Mouse (Mus musculus): ENCODE results near the gene Grrp1. TPM values are rescaled to one million over a fixed set of nuclear protein-coding genes. Genes with fewer than 3 reads are reported as not detected.

Gene Grrp1
- polyA plus RNA-seq, 1 experiment from 2014 or later, result 9.0 TPM

GRCm38 (mm10) chr4:134234876-134235275, 19.0 kb downstream of the Grrp1 start:
- H3K4me3 ChIP-seq (ENCODE audit: low read length), result no peak overlapping the region
- H3K9ac ChIP-seq (ENCODE audit: low read length), result no peak overlapping the region
- no peaks in the 10 kb centered on the region for H3K9me3 ChIP-seq (ENCODE audit: control insufficient read depth, low read length)
- H3K4me2 ChIP-seq (ENCODE audit: low read depth, low read length), result no peak overlapping the region
- peaks cover 10% of the 10 kb centered on the region; the same call in 1 of the 2 replicates for H3K4me1 ChIP-seq (replicated peaks; ENCODE audit: control insufficient read depth, insufficient read depth, low read length)
- no peak for ATAC-seq (ENCODE audit: low read depth)
- no peak overlapping the region for H3K27ac ChIP-seq (ENCODE audit: low read length)
- H3K27me3 ChIP-seq (ENCODE audit: control insufficient read depth, insufficient read depth, low read depth, low read length), result no peaks in the 10 kb centered on the region; the same call in 1 of the 2 replicates
- 79% methylated on average over 5 of the region's 5 CpGs for WGBS
- no peaks in the 10 kb centered on the region for H3K36me3 ChIP-seq (ENCODE audit: control insufficient read depth, insufficient read depth, low read length)

DNA sequence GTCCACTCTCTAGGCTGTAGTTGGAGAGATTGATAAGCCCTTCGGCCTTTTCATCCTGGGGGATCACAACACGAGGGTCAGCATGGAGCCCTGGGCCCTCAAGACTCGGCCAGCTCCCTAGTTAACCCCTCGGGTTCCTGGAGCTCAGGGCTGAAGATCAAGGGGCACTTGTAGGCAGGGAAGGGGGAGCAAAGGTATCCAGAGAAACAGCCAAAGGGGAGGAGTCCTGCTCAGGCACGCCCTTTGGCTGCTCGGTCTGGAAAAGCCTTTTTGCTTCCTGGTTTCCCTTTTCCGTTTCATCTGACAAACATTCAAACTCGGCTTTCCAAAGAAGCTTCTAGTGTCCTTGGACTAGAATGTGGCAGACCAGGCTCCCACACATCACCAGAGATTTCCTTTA, 23.5 kb downstream of the Grrp1 start:
- Histone ChIP-seq H3K4me2 (ENCODE audit: low read depth, low read length) (no peak overlapping the region), H3K27ac (ENCODE audit: low read length) (no peak overlapping the region), H3K4me1 (replicated peaks; ENCODE audit: control insufficient read depth, insufficient read depth, low read length) (no peaks in the 10 kb centered on the region), H3K36me3 (ENCODE audit: control insufficient read depth, insufficient read depth, low read length) (no peaks in the 10 kb centered on the region), H3K9me3 (ENCODE audit: control insufficient read depth, low read length) (no peaks in the 10 kb centered on the region), H3K9ac (ENCODE audit: low read length) (no peak overlapping the region), H3K4me3 (ENCODE audit: low read length) (no peak overlapping the region), H3K27me3 (ENCODE audit: control insufficient read depth, insufficient read depth, low read depth, low read length) (no peaks in the 10 kb centered on the region)
- WGBS, result 23% methylated on average over 8 of the region's 8 CpGs
- ATAC-seq (ENCODE audit: low read depth), result no peak

GRCm38 (mm10) chr4:134227194-134227593, 26.7 kb downstream of the Grrp1 start, which contains the start of gene Catsper4:
Gene Catsper4, minus strand, starts transcription at chr4:134227383.
- WGBS, result 64% methylated on average over 8 of the region's 8 CpGs
- Histone ChIP-seq H3K27me3 (ENCODE audit: control insufficient read depth, insufficient read depth, low read depth, low read length) (no peaks in the 10 kb centered on the region), H3K9ac (ENCODE audit: low read length) (no peak within 1 kb of the TSS), H3K4me3 (ENCODE audit: low read length) (no peak within 1 kb of the TSS), H3K4me2 (ENCODE audit: low read depth, low read length) (no peak within 1 kb of the TSS), H3K9me3 (ENCODE audit: control insufficient read depth, low read length) (no peaks in the 10 kb centered on the region), H3K36me3 (ENCODE audit: control insufficient read depth, insufficient read depth, low read length) (no peaks in the 10 kb centered on the region), H3K27ac (ENCODE audit: low read length) (no peak within 1 kb of the TSS), H3K4me1 (replicated peaks; ENCODE audit: control insufficient read depth, insufficient read depth, low read length) (no peaks in the 10 kb centered on the region)
- ATAC-seq (ENCODE audit: low read depth), result no peak

DNA sequence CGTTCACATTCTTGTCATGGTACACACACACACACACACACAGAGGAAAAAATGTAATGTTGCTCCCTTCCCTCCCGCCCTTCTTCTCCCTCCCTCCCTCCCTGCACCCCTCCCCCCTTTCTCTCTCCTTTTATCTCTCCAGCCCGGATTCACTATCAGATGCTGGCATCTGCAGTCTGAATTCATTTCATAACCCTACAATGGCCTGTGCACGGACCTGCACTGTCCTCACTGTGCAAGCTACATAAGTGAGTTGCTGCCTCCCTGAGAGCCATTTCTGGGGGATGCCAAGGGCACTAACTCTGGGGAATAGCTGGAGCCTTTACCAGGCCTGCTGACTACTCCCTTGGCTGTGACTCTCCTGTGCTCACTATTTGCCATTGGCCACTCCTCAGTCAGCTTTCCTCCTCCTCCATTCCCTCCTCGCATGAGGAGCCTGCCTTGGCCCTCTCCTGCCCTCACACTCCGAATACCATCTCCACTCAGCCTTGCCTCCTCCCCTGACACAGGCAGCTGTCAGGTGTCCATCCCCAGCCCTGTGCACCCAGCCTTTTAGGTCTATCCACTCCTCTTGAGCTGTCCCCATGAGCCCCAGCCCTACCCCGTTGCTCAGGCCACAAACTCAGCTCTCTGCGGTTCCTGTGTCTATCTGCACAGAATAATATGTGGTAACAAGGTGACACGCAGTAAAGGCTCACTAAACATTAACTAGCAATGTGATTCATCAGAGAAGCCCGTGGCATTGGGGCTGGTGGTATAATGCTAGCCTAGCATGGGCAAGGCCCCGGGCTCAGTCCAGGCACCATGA, 30.9 kb downstream of the Grrp1 start:
- no peak overlapping the region for H3K4me2 ChIP-seq (ENCODE audit: low read depth, low read length)
- 43% methylated on average over 11 of the region's 11 CpGs for WGBS

GRCm38 (mm10) chr4:134206488-134207053, 47.3 kb downstream of the Grrp1 start:
- Histone ChIP-seq H3K4me1 (replicated peaks; ENCODE audit: control insufficient read depth, insufficient read depth, low read length) (no peaks in the 10 kb centered on the region), H3K9ac (ENCODE audit: low read length) (no peak overlapping the region), H3K9me3 (ENCODE audit: control insufficient read depth, low read length) (no peaks in the 10 kb centered on the region), H3K27me3 (ENCODE audit: control insufficient read depth, insufficient read depth, low read depth, low read length) (no peaks in the 10 kb centered on the region), H3K4me2 (ENCODE audit: low read depth, low read length) (no peak overlapping the region), H3K27ac (ENCODE audit: low read length) (no peak overlapping the region), H3K36me3 (ENCODE audit: control insufficient read depth, insufficient read depth, low read length) (no peaks in the 10 kb centered on the region), H3K4me3 (ENCODE audit: low read length) (no peak overlapping the region)
- no peak for ATAC-seq (ENCODE audit: low read depth)
- WGBS, result 49% methylated on average over 6 of the region's 6 CpGs

More for the DNA sequence above, 30.9 kb downstream of the Grrp1 start:
- no peak overlapping the region for H3K9ac ChIP-seq (ENCODE audit: low read length)
- no peaks in the 10 kb centered on the region for H3K27me3 ChIP-seq (ENCODE audit: control insufficient read depth, insufficient read depth, low read depth, low read length)
- no peaks in the 10 kb centered on the region for H3K36me3 ChIP-seq (ENCODE audit: control insufficient read depth, insufficient read depth, low read length)
- no peaks in the 10 kb centered on the region for H3K4me1 ChIP-seq (replicated peaks; ENCODE audit: control insufficient read depth, insufficient read depth, low read length)
- no peak overlapping the region for H3K27ac ChIP-seq (ENCODE audit: low read length)
- H3K4me3 ChIP-seq (ENCODE audit: low read length), result no peak overlapping the region
- no peak for ATAC-seq (ENCODE audit: low read depth)
- H3K9me3 ChIP-seq (ENCODE audit: control insufficient read depth, low read length), result no peaks in the 10 kb centered on the region

GRCm38 (mm10) chr4:134203340-134203896, 50.5 kb downstream of the Grrp1 start:
- H3K4me2 ChIP-seq (ENCODE audit: low read depth, low read length), result no peak overlapping the region
- H3K36me3 ChIP-seq (ENCODE audit: control insufficient read depth, insufficient read depth, low read length), result no peaks in the 10 kb centered on the region
- no peak overlapping the region for H3K4me3 ChIP-seq (ENCODE audit: low read length)
- 80% methylated on average over 17 of the region's 17 CpGs for WGBS
- no peak for ATAC-seq (ENCODE audit: low read depth)
- H3K9me3 ChIP-seq (ENCODE audit: control insufficient read depth, low read length), result no peaks in the 10 kb centered on the region
- H3K4me1 ChIP-seq (replicated peaks; ENCODE audit: control insufficient read depth, insufficient read depth, low read length), result no peaks in the 10 kb centered on the region
- H3K9ac ChIP-seq (ENCODE audit: low read length), result no peak overlapping the region
- no peak overlapping the region for H3K27ac ChIP-seq (ENCODE audit: low read length)
- H3K27me3 ChIP-seq (ENCODE audit: control insufficient read depth, insufficient read depth, low read depth, low read length), result no peaks in the 10 kb centered on the region

- Histone ChIP-seq H3K36me3 (ENCODE audit: control insufficient read depth, insufficient read depth, low read length) (no peaks in the 10 kb centered on the region), H3K27ac (ENCODE audit: low read length) (no peak within 1 kb of the TSS), H3K9ac (ENCODE audit: low read length) (no peak within 1 kb of the TSS), H3K4me2 (ENCODE audit: low read depth, low read length) (no peak within 1 kb of the TSS), H3K9me3 (ENCODE audit: control insufficient read depth, low read length) (no peaks in the 10 kb centered on the region), H3K4me1 (replicated peaks; ENCODE audit: control insufficient read depth, insufficient read depth, low read length) (no peaks in the 10 kb centered on the region), H3K4me3 (ENCODE audit: low read length) (no peak within 1 kb of the TSS), H3K27me3 (ENCODE audit: control insufficient read depth, insufficient read depth, low read depth, low read length) (no peaks in the 10 kb centered on the region)
- no peak for ATAC-seq (ENCODE audit: low read depth)
- 88% methylated on average over 4 of the region's 4 CpGs for WGBS
Observed at GRCm38 (mm10) chr4:134202904-134203303, 51.0 kb downstream of the Grrp1 start, which contains the start of gene Gm7534. Gene Gm7534, minus strand, starts transcription at chr4:134203004.

Other genes with a start within 250 kb of the Grrp1 start
- not detected in 2 replicates for gene Lin28a, start 235.3 kb downstream of the Grrp1 start, polyA plus RNA-seq (2015; fragmentation: Nextera tagmentation; extraction: Ambion mirVana)
- not detected in 2 replicates for gene Zfp683, start 200.3 kb downstream of the Grrp1 start, polyA plus RNA-seq (2015; fragmentation: Nextera tagmentation; extraction: Ambion mirVana)
- 4.2 and 7.0 TPM in 2 replicates for gene Crybg2, start 193.3 kb downstream of the Grrp1 start, polyA plus RNA-seq (2015; fragmentation: Nextera tagmentation; extraction: Ambion mirVana)
- gene Cd52, start 159.0 kb downstream of the Grrp1 start, polyA plus RNA-seq (2015; fragmentation: Nextera tagmentation; extraction: Ambion mirVana), result 23.8 and 24.7 TPM in 2 replicates
- 14.9 and 16.6 TPM in 2 replicates for gene Ubxn11, start 151.5 kb downstream of the Grrp1 start, polyA plus RNA-seq (2015; fragmentation: Nextera tagmentation; extraction: Ambion mirVana)
- 466 and 467 TPM in 2 replicates for gene Sh3bgrl3, start 125.3 kb downstream of the Grrp1 start, polyA plus RNA-seq (2015; fragmentation: Nextera tagmentation; extraction: Ambion mirVana)
- gene Cep85, start 67.0 kb downstream of the Grrp1 start, polyA plus RNA-seq (2015; fragmentation: Nextera tagmentation; extraction: Ambion mirVana), result 51.9 and 56.1 TPM in 2 replicates
- gene Gm7534, start 51.1 kb downstream of the Grrp1 start, polyA plus RNA-seq (2015; fragmentation: Nextera tagmentation; extraction: Ambion mirVana), result not detected in 2 replicates
- gene Catsper4, start 26.7 kb downstream of the Grrp1 start, polyA plus RNA-seq (2015; fragmentation: Nextera tagmentation; extraction: Ambion mirVana), result 0.23 and 0.87 TPM in 2 replicates
- gene Cnksr1, start 15.7 kb downstream of the Grrp1 start, polyA plus RNA-seq (2015; fragmentation: Nextera tagmentation; extraction: Ambion mirVana), result 12.6 and 14.2 TPM in 2 replicates
- 0.48 and 0.80 TPM in 2 replicates for gene E130218I03Rik, start 10.4 kb downstream of the Grrp1 start, polyA plus RNA-seq (2015; fragmentation: Nextera tagmentation; extraction: Ambion mirVana)
- 10.9 and 12.6 TPM in 2 replicates for gene Zfp593, start 8.5 kb downstream of the Grrp1 start, polyA plus RNA-seq (2015; fragmentation: Nextera tagmentation; extraction: Ambion mirVana)
- not detected in 2 replicates for gene Gm30191, start 7.2 kb downstream of the Grrp1 start, polyA plus RNA-seq (2015; fragmentation: Nextera tagmentation; extraction: Ambion mirVana)
- gene Pdik1l, start 33.8 kb upstream of the Grrp1 start, polyA plus RNA-seq (2015; fragmentation: Nextera tagmentation; extraction: Ambion mirVana), result 23.3 and 23.4 TPM in 2 replicates
- 2.6 and 3.1 TPM in 2 replicates for gene Trim63, start 61.0 kb upstream of the Grrp1 start, polyA plus RNA-seq (2015; fragmentation: Nextera tagmentation; extraction: Ambion mirVana)
- gene Slc30a2, start 89.1 kb upstream of the Grrp1 start, polyA plus RNA-seq (2015; fragmentation: Nextera tagmentation; extraction: Ambion mirVana), result 0.29 and 0.43 TPM in 2 replicates
- gene Extl1, start 129.7 kb upstream of the Grrp1 start, polyA plus RNA-seq (2015; fragmentation: Nextera tagmentation; extraction: Ambion mirVana), result 1.8 and 2.5 TPM in 2 replicates
- 14.3 and 14.6 TPM in 2 replicates for gene Pafah2, start 142.2 kb upstream of the Grrp1 start, polyA plus RNA-seq (2015; fragmentation: Nextera tagmentation; extraction: Ambion mirVana)
- 1,638 and 1,729 TPM in 2 replicates for gene Stmn1, start 214.2 kb upstream of the Grrp1 start, polyA plus RNA-seq (2015; fragmentation: Nextera tagmentation; extraction: Ambion mirVana)
- 6.9 and 8.7 TPM in 2 replicates for gene Paqr7, start 242.6 kb upstream of the Grrp1 start, polyA plus RNA-seq (2015; fragmentation: Nextera tagmentation; extraction: Ambion mirVana)

All from lung, embryonic 16.5 days (tissue).